Comparison of ENCODE assay signal across 9 mouse cellular contexts in the genomic region with DNA sequence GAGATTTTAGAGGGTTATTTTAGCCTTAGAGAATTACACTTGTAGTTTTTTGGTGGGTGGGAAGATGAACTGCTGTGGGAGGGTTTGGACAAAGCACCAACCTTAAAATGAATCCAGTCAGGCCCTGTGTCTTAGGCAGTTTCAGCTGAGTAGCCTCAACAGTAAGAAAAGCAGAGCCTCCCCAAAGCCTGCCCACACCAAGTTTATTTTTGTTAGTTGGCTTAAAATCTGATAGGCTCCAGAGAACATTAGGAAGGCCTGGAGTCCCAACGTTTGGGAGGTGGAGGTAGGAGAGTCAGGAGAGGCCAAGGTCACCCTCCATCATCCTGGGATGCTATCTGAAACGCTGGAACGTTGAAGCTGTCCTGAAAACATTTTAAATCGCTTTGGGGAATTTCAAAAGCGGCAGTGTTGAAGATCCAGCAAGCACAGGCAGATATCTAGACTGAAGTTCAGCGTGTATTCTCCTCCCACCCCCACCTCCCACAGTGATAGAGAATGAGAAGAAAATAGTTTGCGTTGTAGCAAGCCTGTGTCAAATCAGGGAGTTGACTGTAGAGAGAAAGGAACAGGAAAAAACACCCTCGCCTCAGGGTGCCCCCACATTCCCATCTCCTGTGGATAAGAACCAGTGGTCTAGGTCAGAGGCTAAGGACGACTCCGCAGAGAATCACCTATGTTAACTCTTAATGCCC. TPM values are rescaled to one million over a fixed set of nuclear protein-coding genes. Genes with fewer than 3 reads are reported as not detected.
A peak's percentile ranks its signal among the peaks of the same experiment; 100 is the strongest.
DNase-seq lines count a peak whose midpoint lies in the region; ATAC-seq and TF ChIP-seq lines count a peak whose summit lies in the region.
"Had no signal": no experiment of that assay in that cellular context is flagged by ENCODE, and none has a peak within 500 bp of the region (broad histone marks: within the 10 kb centered on the region; RNA-seq: fewer than 3 reads in every experiment).

No protein-coding gene starts in this region.

- DNase-seq in heart, postnatal 14 days, result no peak
- DNase-seq in ES-E14 (ENCODE audit: low read depth, low spot score), result no peak
- DNase-seq in retina, embryonic 14.5 days (ENCODE audit: low spot score), result no peak
- DNase-seq in cerebellum, adult 11 months, result no peak

- no peaks in the 10 kb centered on the region for H3K9me3 ChIP-seq in heart, embryonic 14.5 days (ENCODE audit: control insufficient read depth, low read length)
- no peaks in the 10 kb centered on the region for H3K9me3 ChIP-seq in ES-E14 (ENCODE audit: control insufficient read depth, insufficient read depth, low read depth, low read length)
- no peaks in the 10 kb centered on the region for H3K9me3 ChIP-seq in forebrain, embryonic 12.5 days
- H3K9me3 ChIP-seq in liver, embryonic 15.5 days (replicated peaks), result no peaks in the 10 kb centered on the region

- peaks cover 5% of the 10 kb centered on the region; the same call in 1 of the 2 replicates for H3K27me3 ChIP-seq in heart, embryonic 14.5 days (ENCODE audit: control insufficient read depth, insufficient read depth, low read length)
- peaks cover 17% of the 10 kb centered on the region for H3K27me3 ChIP-seq in forebrain, embryonic 12.5 days
- peaks cover 26% of the 10 kb centered on the region for H3K27me3 ChIP-seq in liver, embryonic 15.5 days
- H3K27me3 ChIP-seq: Patski had no signal

- peak overlapping the region; percentile 89 to 92 for H3K27ac ChIP-seq in heart, embryonic 14.5 days (replicated peaks in 1 of 2; ENCODE audit: control insufficient read depth in 1 of 2, insufficient read depth in 1 of 2, low read depth in 2 of 2, low read length in 2 of 2)
- no peak overlapping the region for H3K27ac ChIP-seq in ES-E14 (ENCODE audit: insufficient read depth, low read depth, low read length, poor library complexity, severe bottlenecking)
- no peak overlapping the region for H3K27ac ChIP-seq in forebrain, embryonic 12.5 days
- no peak overlapping the region for H3K27ac ChIP-seq in liver, embryonic 15.5 days (replicated peaks)

- no peak for ATAC-seq in heart, embryonic 14.5 days (ENCODE audit: insufficient number of reproducible peaks, insufficient read depth, low FRiP score, low read depth)
- ATAC-seq in forebrain, embryonic 12.5 days (ENCODE audit: low FRiP score), result no peak
- ATAC-seq in liver, embryonic 15.5 days (ENCODE audit: insufficient read depth), result no peak
- no peak for ATAC-seq in megakaryocyte progenitor cell, adult 5-6 weeks (replicated peaks; ENCODE audit: poor library complexity)

- in situ Hi-C loops in ES-E14 (cut with MboI; ENCODE audit: low sequenced_read_pairs in 2 of 2, unreplicated experiment in 2 of 2), result no loop called here

- peaks cover 11 to 29% of the 10 kb centered on the region in 2 experiments for H3K4me1 ChIP-seq in heart, embryonic 14.5 days (ENCODE audit: control insufficient read depth in 2 of 2, insufficient read depth in 2 of 2, low read length in 2 of 2)
- H3K4me1 ChIP-seq in ES-E14 (ENCODE audit: control insufficient read depth in 2 of 2, insufficient read depth in 2 of 2, low read length in 2 of 2, poor library complexity in 1 of 2), result peaks cover 9 to 27% of the 10 kb centered on the region in 2 experiments
- peaks cover 31% of the 10 kb centered on the region for H3K4me1 ChIP-seq in forebrain, embryonic 12.5 days
- H3K4me1 ChIP-seq in liver, embryonic 15.5 days (replicated peaks), result peaks cover 8% of the 10 kb centered on the region

- intact Hi-C loops in heart, postnatal 14 days (cut with DNase I), result no loop called here

- peaks cover 39% of the 10 kb centered on the region for H3K36me3 ChIP-seq in heart, embryonic 14.5 days (ENCODE audit: control insufficient read depth, insufficient read depth, low read length)
- peaks cover 13% of the 10 kb centered on the region; the same call in 1 of the 2 replicates for H3K36me3 ChIP-seq in ES-E14 (ENCODE audit: control insufficient read depth, insufficient read depth, low read length, poor library complexity, severe bottlenecking)
- peaks cover under 1% of the 10 kb centered on the region for H3K36me3 ChIP-seq in forebrain, embryonic 12.5 days (replicated peaks)
- no peaks in the 10 kb centered on the region for H3K36me3 ChIP-seq in liver, embryonic 15.5 days (replicated peaks)

- H3K4me2 ChIP-seq in heart, embryonic 14.5 days (ENCODE audit: low read length), result peak overlapping the region; percentile 75
- H3K4me2 ChIP-seq in forebrain, embryonic 12.5 days, result peak overlapping the region; percentile 84
- peak overlapping the region; percentile 63; the same call in 1 of the 2 replicates for H3K4me2 ChIP-seq in liver, embryonic 15.5 days

- peak overlapping the region; percentile 70 to 76 for H3K4me3 ChIP-seq in heart, embryonic 14.5 days (ENCODE audit: control insufficient read depth in 1 of 2, insufficient read depth in 1 of 2, low read depth in 1 of 2, low read length in 2 of 2)
- peak overlapping the region; percentile 74 to 90 for H3K4me3 ChIP-seq in ES-E14 (ENCODE audit: insufficient read depth in 1 of 2, low read depth in 1 of 2, low read length in 2 of 2, poor library complexity in 1 of 2, severe bottlenecking in 1 of 2)
- peak overlapping the region; percentile 63 for H3K4me3 ChIP-seq in forebrain, embryonic 12.5 days (replicated peaks)
- peak overlapping the region; percentile 44; the same call in 1 of the 2 replicates for H3K4me3 ChIP-seq in liver, embryonic 15.5 days (replicated peaks)

- H3K9ac ChIP-seq in heart, embryonic 14.5 days (ENCODE audit: low read length), result peak overlapping the region; percentile 85
- H3K9ac ChIP-seq in ES-E14 (ENCODE audit: insufficient read depth, low read depth, low read length, poor library complexity, severe bottlenecking), result peak overlapping the region; percentile 67
- H3K9ac ChIP-seq in forebrain, embryonic 12.5 days, result peak overlapping the region; percentile 82
- no peak overlapping the region for H3K9ac ChIP-seq in liver, embryonic 15.5 days

- 5% methylated on average over 10 of the region's 10 CpGs for WGBS in heart, embryonic 14.5 days
- WGBS in forebrain, embryonic 12.5 days, result 6% methylated on average over 10 of the region's 10 CpGs
- WGBS in liver, embryonic 15.5 days (ENCODE audit: insufficient replicate concordance), result 22% methylated on average over 10 of the region's 10 CpGs

TF ChIP-seq in ES-E14, 5 proteins besides CTCF, POLR2A, EP300 and RAD21:
- TF ChIP-seq CHD2 (IDR thresholded peaks at IDR 0.05; ENCODE audit: low read depth, low read length), result no peak
- no peak for TF ChIP-seq ZNF384 (IDR thresholded peaks at IDR 0.05; ENCODE audit: low read depth, low read length)
- no peak for TF ChIP-seq ZC3H11A (IDR thresholded peaks at IDR 0.05; ENCODE audit: borderline replicate concordance, low read depth, low read length)
- TF ChIP-seq MAFK (IDR thresholded peaks at IDR 0.05; ENCODE audit: insufficient read depth, low read depth, low read length), result no peak
- no peak for TF ChIP-seq HCFC1 (IDR thresholded peaks at IDR 0.05; ENCODE audit: borderline replicate concordance, insufficient read depth, low read length)
TF ChIP-seq in ES-E14: peak in this region for 0.

RNA-seq across cellular contexts. Expression of a gene that starts 1.3 kb away (rescaled TPM):
- 1,520 and 1,540 TPM in 2 replicates for polyA plus RNA-seq in heart, embryonic 14.5 days (2014; fragmentation: Nextera tagmentation; extraction: Ambion mirVana)
- 1,000 to 10,000 TPM; 1,994 to 2,026 TPM for total RNA-seq in heart, postnatal 14 days (2021)
- total RNA-seq in ES-E14 (2012; rRNA removed), result 139 and 178 TPM in 2 replicates
- 422 and 446 TPM in 2 replicates for polyA plus RNA-seq in forebrain, embryonic 12.5 days (2016; fragmentation: Nextera tagmentation; extraction: Ambion mirVana)
- polyA plus RNA-seq in liver, embryonic 15.5 days (2015; fragmentation: Nextera tagmentation; extraction: Ambion mirVana), result 19.5 and 19.7 TPM in 2 replicates
- 66.8 and 67.4 TPM in 2 replicates for total RNA-seq in megakaryocyte progenitor cell, adult 5-6 weeks (2015)
- total RNA-seq in megakaryocyte progenitor cell, adult 5-6 weeks (2017), result 40.4 and 42.0 TPM in 2 replicates

RNA-seq across cellular contexts. Expression of a gene that starts 33.6 kb away (rescaled TPM):
- not detected in 2 replicates for polyA plus RNA-seq in heart, embryonic 14.5 days (2014; fragmentation: Nextera tagmentation; extraction: Ambion mirVana)
- under 1 TPM in 1 of 2 experiments, not detected in 1; 0.17 TPM for total RNA-seq in heart, postnatal 14 days (2021)
- total RNA-seq in ES-E14 (2012; rRNA removed), result not detected in 2 replicates
- not detected in 2 replicates for polyA plus RNA-seq in forebrain, embryonic 12.5 days (2016; fragmentation: Nextera tagmentation; extraction: Ambion mirVana)
- 49.8 and 58.9 TPM in 2 replicates for polyA plus RNA-seq in liver, embryonic 15.5 days (2015; fragmentation: Nextera tagmentation; extraction: Ambion mirVana)
- not detected in 2 replicates for total RNA-seq in megakaryocyte progenitor cell, adult 5-6 weeks (2015)
- total RNA-seq in megakaryocyte progenitor cell, adult 5-6 weeks (2017), result not detected in 2 replicates
- polyA plus RNA-seq: Patski had no signal

Comparison
In these comparisons a context has a peak if more than half of its experiments do, and no peak if none do; other contexts are left out.
1. H3K27ac ChIP-seq: peak in heart, embryonic 14.5 days (2 of 2); none in ES-E14 (single experiment), forebrain, embryonic 12.5 days (single experiment) and liver, embryonic 15.5 days (single experiment).
2. RNA of a gene that starts 1.3 kb away (total RNA-seq): 1,994 to 2,026 TPM in heart, postnatal 14 days; 139 to 178 TPM in ES-E14 and 40.4 to 67.4 TPM in megakaryocyte progenitor cell, adult 5-6 weeks; every median in the first group is over 10 times any median in the second.
3. Peak in every context shown above with its lines, with median percentiles within 50 percentile points of each other: H3K4me2 ChIP-seq and H3K4me3 ChIP-seq.